ENCODE assay signal across 24 mouse cellular contexts in the genomic region with DNA sequence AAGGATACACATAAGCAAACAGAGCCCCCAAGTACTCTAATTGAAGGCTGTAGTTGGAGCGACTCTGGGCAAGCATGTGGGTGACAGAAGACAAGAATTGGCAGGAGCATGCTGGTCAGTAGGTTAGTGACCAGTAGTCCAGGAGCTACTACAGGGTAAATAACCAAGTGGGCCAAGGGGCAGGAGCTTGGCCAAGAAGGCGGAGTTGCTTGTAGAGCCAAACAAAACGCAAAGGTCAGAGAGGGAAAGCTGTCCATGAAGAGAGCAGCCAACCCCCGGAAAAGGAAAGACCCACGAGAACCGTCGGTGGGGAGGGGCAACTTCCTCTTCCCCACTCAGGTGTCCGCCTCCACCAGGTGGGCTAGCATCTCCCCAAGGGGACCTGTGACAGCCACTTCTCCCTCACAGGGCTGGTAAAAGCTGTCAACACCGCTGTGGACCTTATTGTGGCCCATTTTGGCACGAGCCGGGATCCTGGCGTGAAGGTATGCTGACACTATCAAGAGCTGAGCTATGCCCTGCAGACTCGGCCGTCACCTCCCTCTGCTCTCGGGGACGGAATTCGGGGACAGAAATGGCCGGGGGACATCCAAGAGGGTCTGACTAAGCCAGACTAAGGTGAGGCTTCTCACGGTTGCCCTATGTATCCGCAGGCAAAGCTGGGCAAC. TPM values are rescaled to one million over a fixed set of nuclear protein-coding genes. Genes with fewer than 3 reads are reported as not detected.
DNase-seq lines count a peak whose midpoint lies in the region; ATAC-seq and TF ChIP-seq lines count a peak whose summit lies in the region.
"Had no signal": no experiment of that assay in that cellular context is flagged by ENCODE, and none has a peak within 500 bp of the region (broad histone marks: within the 10 kb centered on the region; RNA-seq: fewer than 3 reads in every experiment).

No protein-coding gene starts in this region.

- TF ChIP-seq CTCF in kidney, adult 2 months (conservative IDR thresholded peaks at IDR 0.05; ENCODE audit: insufficient read depth, insufficient read length, low read depth, low read length): no peak

- no peak overlapping the region for H3K27ac ChIP-seq in kidney, adult 2 months (ENCODE audit: insufficient read depth, low read depth, low read length)
- H3K27ac ChIP-seq in kidney, embryonic 16.5 days (ENCODE audit: low read length): no peak overlapping the region
- H3K27ac ChIP-seq in brown adipose tissue, adult 24 weeks (replicated peaks; ENCODE audit: low read depth, low read length): peak overlapping the region; percentile 42
- H3K27ac ChIP-seq: embryonic facial prominence, embryonic 10.5 days; forebrain, embryonic 12.5 days; heart, embryonic 15.5 days; hindbrain, embryonic 12.5 days; limb, embryonic 13.5 days; midbrain, embryonic 15.5 days had no signal

- no peaks in the 10 kb centered on the region for H3K9me3 ChIP-seq in kidney, embryonic 16.5 days (ENCODE audit: low read length)
- H3K9me3 ChIP-seq: embryonic facial prominence, embryonic 10.5 days; forebrain, embryonic 12.5 days; heart, embryonic 15.5 days; hindbrain, embryonic 12.5 days; limb, embryonic 13.5 days; midbrain, embryonic 15.5 days had no signal

- no peak overlapping the region for H3K9ac ChIP-seq in kidney, embryonic 16.5 days (replicated peaks; ENCODE audit: low read length)
- H3K9ac ChIP-seq: forebrain, embryonic 12.5 days; heart, embryonic 15.5 days; hindbrain, embryonic 12.5 days; limb, embryonic 13.5 days; lung, embryonic 14.5 days; midbrain, embryonic 15.5 days had no signal

- H3K4me1 ChIP-seq in kidney, adult 2 months (ENCODE audit: control insufficient read depth, insufficient read depth, low read length): peaks cover 8% of the 10 kb centered on the region
- H3K4me1 ChIP-seq in kidney, embryonic 16.5 days (ENCODE audit: insufficient read depth, low read length): peaks cover 29% of the 10 kb centered on the region
- H3K4me1 ChIP-seq in brown adipose tissue, adult 24 weeks (ENCODE audit: control insufficient read depth, insufficient read depth, insufficient read length, low read length): peaks cover 10% of the 10 kb centered on the region

- intact Hi-C loops in heart, postnatal 36 days (cut with DNase I): loop anchor here (10.0 kb wide), 1 partner anchor 441 kb away; no protein-coding TSS in a partner anchor

- DNase-seq in heart, adult 11 months: peak; percentile 97
- DNase-seq in heart, postnatal 36 days: no peak
- DNase-seq in kidney, adult 2 months: peak; percentile 92
- peak; percentile 85 for DNase-seq in adipocyte (ENCODE audit: low spot score)
- DNase-seq in embryo, embryonic 10 days (ENCODE audit: low spot score): no peak
- DNase-seq: adrenal gland, postnatal 25 days; cerebellum, adult 8-10 months; lung, embryonic 14.5 days; lung, postnatal 36 days; right cerebral cortex, postnatal 14 days; spleen, adult 18-20 months; thymus, adult 18-20 months; thymus, postnatal 4 days had no signal

- no peak for ATAC-seq in kidney, embryonic 16.5 days (ENCODE audit: low FRiP score, low TSS enrichment)
- ATAC-seq: midbrain, embryonic 15.5 days had no signal

- H3K27me3 ChIP-seq in kidney, adult 2 months (replicated peaks; ENCODE audit: control insufficient read depth, insufficient read depth, low read length): no peaks in the 10 kb centered on the region
- peaks cover 22% of the 10 kb centered on the region for H3K27me3 ChIP-seq in kidney, embryonic 16.5 days (ENCODE audit: insufficient read depth, low read length)

- H3K4me2 ChIP-seq in kidney, embryonic 16.5 days (replicated peaks; ENCODE audit: low read depth, low read length): no peak overlapping the region
- H3K4me2 ChIP-seq: forebrain, embryonic 12.5 days; heart, embryonic 15.5 days; hindbrain, embryonic 12.5 days; limb, embryonic 13.5 days; lung, embryonic 14.5 days; midbrain, embryonic 15.5 days had no signal

- peaks cover 8% of the 10 kb centered on the region for H3K36me3 ChIP-seq in kidney, adult 2 months (ENCODE audit: control insufficient read depth, insufficient read depth, low read length)
- peaks cover 52% of the 10 kb centered on the region for H3K36me3 ChIP-seq in kidney, embryonic 16.5 days (ENCODE audit: insufficient read depth, low read length)

- no peak for TF ChIP-seq POLR2A in kidney, adult 2 months (IDR thresholded peaks at IDR 0.05; ENCODE audit: low read depth, low read length)

- 68% methylated on average over 20 of the region's 20 CpGs for WGBS in kidney, adult 2 months
- 83% methylated on average over 20 of the region's 20 CpGs for WGBS in kidney, embryonic 16.5 days

- no peak overlapping the region for H3K4me3 ChIP-seq in kidney, adult 2 months (ENCODE audit: insufficient read depth, low read depth, low read length)
- H3K4me3 ChIP-seq in kidney, embryonic 16.5 days (ENCODE audit: low read length): no peak overlapping the region
- 0 out of 2 replicates have a peak overlapping the region, but pooled peaks have one; percentile 25 for H3K4me3 ChIP-seq in brown adipose tissue, adult 24 weeks (ENCODE audit: insufficient read depth, low read depth, low read length)
- H3K4me3 ChIP-seq: embryonic facial prominence, embryonic 10.5 days; forebrain, embryonic 12.5 days; heart, embryonic 15.5 days; hindbrain, embryonic 12.5 days; limb, embryonic 13.5 days; midbrain, embryonic 15.5 days; myocyte had no signal

RNA-seq across cellular contexts. Expression of a gene that starts 5.5 kb away (rescaled TPM):
- not detected for total RNA-seq in heart, postnatal 36 days (2021)
- polyA plus RNA-seq in kidney, adult 2 months (2012; rRNA removed): 1.3 and 1.6 TPM in 2 replicates
- polyA plus RNA-seq in kidney, embryonic 16.5 days (2015; fragmentation: Nextera tagmentation; extraction: Ambion mirVana): 0.30 and 0.50 TPM in 2 replicates
- not detected in 2 replicates for polyA plus RNA-seq in brown adipose tissue, adult 24 weeks (2012; ENCODE audit: insufficient read depth, insufficient read length, missing spikeins)
- total RNA-seq: adrenal gland, postnatal 25 days; megakaryocyte-erythroid progenitor cell, adult 5-6 weeks had no signal
- polyA plus RNA-seq: embryonic facial prominence, embryonic 10.5 days; limb, embryonic 13.5 days had no signal

RNA-seq across cellular contexts. Expression of a gene that starts 18.3 kb away (rescaled TPM):
- total RNA-seq in heart, postnatal 36 days (2021): 10 to 100 TPM; 32.8 to 33.4 TPM
- 59.0 and 72.5 TPM in 2 replicates for polyA plus RNA-seq in kidney, adult 2 months (2012; rRNA removed)
- 3.0 and 3.5 TPM in 2 replicates for polyA plus RNA-seq in kidney, embryonic 16.5 days (2015; fragmentation: Nextera tagmentation; extraction: Ambion mirVana)
- 33.8 and 37.9 TPM in 2 replicates for polyA plus RNA-seq in brown adipose tissue, adult 24 weeks (2012; ENCODE audit: insufficient read depth, insufficient read length, missing spikeins)

RNA-seq across cellular contexts. Expression of a gene that starts 31.0 kb away (rescaled TPM):
- 1 to 10 TPM in 1 of 2 experiments, under 1 TPM in 1; 0.89 to 1.6 TPM for total RNA-seq in heart, postnatal 36 days (2021)
- 4.5 and 12.6 TPM in 2 replicates for polyA plus RNA-seq in kidney, adult 2 months (2012; rRNA removed)
- polyA plus RNA-seq in kidney, embryonic 16.5 days (2015; fragmentation: Nextera tagmentation; extraction: Ambion mirVana): 3.3 and 4.1 TPM in 2 replicates
- polyA plus RNA-seq in brown adipose tissue, adult 24 weeks (2012; ENCODE audit: insufficient read depth, insufficient read length, missing spikeins): 1.5 and 1.9 TPM in 2 replicates
- total RNA-seq: layer of hippocampus, adult 18-20 months had no signal

RNA-seq across cellular contexts. Expression of a gene that starts 41.6 kb away (rescaled TPM):
- 10 to 100 TPM; 45.5 to 46.0 TPM for total RNA-seq in heart, postnatal 36 days (2021)
- 15.5 and 17.3 TPM in 2 replicates for polyA plus RNA-seq in kidney, adult 2 months (2012; rRNA removed)
- polyA plus RNA-seq in kidney, embryonic 16.5 days (2015; fragmentation: Nextera tagmentation; extraction: Ambion mirVana): 10.3 and 13.4 TPM in 2 replicates
- polyA plus RNA-seq in brown adipose tissue, adult 24 weeks (2012; ENCODE audit: insufficient read depth, insufficient read length, missing spikeins): 13.0 and 14.6 TPM in 2 replicates

Comparison
In these comparisons a context has a peak if more than half of its experiments do, and no peak if none do; other contexts are left out.
1. DNase-seq: peak in heart, adult 11 months (single experiment), kidney, adult 2 months (single experiment) and adipocyte (single experiment); none in heart, postnatal 36 days (0 of 2) and embryo, embryonic 10 days (single experiment).